Mouse (Mus musculus) stomach, postnatal 0 days (tissue): ENCODE results near the gene Alox12b. TPM values are rescaled to one million over a fixed set of nuclear protein-coding genes. Genes with fewer than 3 reads are reported as not detected.

Experiments
- ATAC-seq: fragments of 200-750 bp; cut with Nextera tagmentation; 2 replicates; pipeline ENCODE4 v1.8.0; 2017; ENCODE audit not compliant: low FRiP score, low TSS enrichment
- DNase-seq: peaks from one replicate; pipeline ENCODE4 v3.0.0-alpha.2; 2016; ENCODE audit warnings: low spot score
- H3K27ac ChIP-seq: fragments of 300-500 bp; sonication (generic); replicated peaks from 2 replicates; pipeline ENCODE4 v1.5.1; 2014; ENCODE audit warnings: mild to moderate bottlenecking, control low read depth
- H3K27me3 ChIP-seq: fragments of 300-500 bp; sonication (generic); 2 replicates; pipeline ENCODE4 v1.6.1; 2014; ENCODE audit warnings: low read length; ENCODE audit not compliant: control insufficient read depth, insufficient read depth
- H3K36me3 ChIP-seq: fragments of 300-500 bp; sonication (generic); 2 replicates; pipeline ENCODE4 v1.6.1; 2014; ENCODE audit warnings: low read length, mixed read lengths; ENCODE audit not compliant: control insufficient read depth, insufficient read depth
- H3K4me1 ChIP-seq: fragments of 300-500 bp; sonication (generic); replicated peaks from 2 replicates; pipeline ENCODE4 v1.6.1; 2014; ENCODE audit warnings: antibody characterized with exemption; ENCODE audit not compliant: control insufficient read depth, insufficient read depth
- H3K4me2 ChIP-seq: fragments of 300-500 bp; sonication (generic); replicated peaks from 2 replicates; pipeline ENCODE4 v1.6.1; 2014; ENCODE audit warnings: low read depth, mild to moderate bottlenecking, control low read depth, moderate library complexity
- H3K4me3 ChIP-seq: fragments of 300-500 bp; sonication (generic); 2 replicates; pipeline ENCODE4 v1.5.1; 2014; ENCODE audit warnings: low read depth, low read length, control low read depth
- H3K9ac ChIP-seq: fragments of 300-500 bp; sonication (generic); 2 replicates; pipeline ENCODE4 v1.6.1; 2014; ENCODE audit warnings: mild to moderate bottlenecking, low read length, control low read depth, mixed read lengths
- H3K9me3 ChIP-seq: fragments of 300-500 bp; sonication (generic); 2 replicates; pipeline ENCODE4 v1.6.1; 2016; ENCODE audit warnings: low read length; ENCODE audit not compliant: control insufficient read depth
- CTCF ChIP-seq: IDR thresholded peaks from 2 replicates; pipeline ENCODE4 v1.5.1; 2016; ENCODE audit warnings: antibody characterized with exemption, low read depth, mild to moderate bottlenecking, moderate library complexity
- EP300 ChIP-seq: optimal IDR thresholded peaks from 2 replicates; pipeline ENCODE3; 2016; ENCODE audit warnings: antibody characterized with exemption
- WGBS: fragments of 180-500 bp; shearing (Covaris S2); extraction: QIAGEN DNeasy Blood & Tissue Kit; methylation state at CpG from one replicate; pipeline ENCODE4 v1.1.7; 2014; 5-methylcytosine and 5-hydroxymethylcytosine counted together
- polyA plus RNA-seq: library from polyadenylated mRNA; unstranded; fragments of >200 nt; fragmentation: Nextera tagmentation; extraction: Ambion mirVana; gene quantifications from 2 replicates; pipeline ENCODE4 v1.2.1, GENCODE M21; 2015

Gene Alox12b
- polyA plus RNA-seq, 1 experiment from 2014 or later = 80.5 TPM

- H3K9me3 ChIP-seq = no peaks in the 10 kb centered on the region
- H3K4me1 ChIP-seq = no peaks in the 10 kb centered on the region
- H3K27me3 ChIP-seq = no peaks in the 10 kb centered on the region
- DNase-seq = no peak
- H3K36me3 ChIP-seq = no peaks in the 10 kb centered on the region
- WGBS = 89% methylated on average over 5 of the region's 5 CpGs
- no peak overlapping the region for H3K4me3 ChIP-seq
- no peak overlapping the region for H3K9ac ChIP-seq
- ATAC-seq = no peak
- H3K27ac ChIP-seq = no peak overlapping the region
- TF ChIP-seq CTCF = no peak
- TF ChIP-seq EP300 = no peak
- H3K4me2 ChIP-seq = no peak overlapping the region
Observed at GRCm38 (mm10) chr11:69185031-69185430, 28.2 kb downstream of the Alox12b start.

DNA sequence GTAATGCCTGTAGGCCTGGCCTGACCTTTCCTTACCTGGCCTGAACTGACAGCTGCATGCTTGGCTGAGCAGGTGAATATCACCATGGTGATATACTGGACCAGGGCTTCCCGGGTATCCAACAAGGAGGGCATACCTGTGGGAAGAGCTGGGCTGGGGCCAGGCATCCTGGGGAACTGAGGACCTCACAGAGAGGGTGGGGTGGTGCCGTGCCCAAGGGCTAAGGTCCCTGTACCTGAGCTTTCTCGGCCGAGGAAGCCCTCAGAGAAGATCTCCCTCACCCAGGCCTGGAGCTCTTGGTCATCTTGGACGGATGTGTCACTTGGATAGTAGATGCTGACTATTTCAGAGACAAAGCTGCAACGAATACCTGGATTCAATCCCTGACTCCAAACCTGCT, 29.1 kb downstream of the Alox12b start:
- Histone ChIP-seq H3K4me1 (no peaks in the 10 kb centered on the region), H3K4me2 (no peak overlapping the region), H3K27me3 (no peaks in the 10 kb centered on the region), H3K9me3 (no peaks in the 10 kb centered on the region), H3K27ac (no peak overlapping the region), H3K9ac (no peak overlapping the region), H3K4me3 (no peak overlapping the region), H3K36me3 (no peaks in the 10 kb centered on the region)
- DNase-seq (no peak), ATAC-seq (no peak)
- TF ChIP-seq EP300 = no peak
- no peak for TF ChIP-seq CTCF
- 83% methylated on average over 6 of the region's 6 CpGs for WGBS

GRCm38 (mm10) chr11:69192840-69193239, 36.1 kb downstream of the Alox12b start:
- DNase-seq = no peak
- no peaks in the 10 kb centered on the region for H3K36me3 ChIP-seq
- no peak overlapping the region for H3K4me2 ChIP-seq
- TF ChIP-seq CTCF (peak; percentile 93), EP300 (no peak)
- no peaks in the 10 kb centered on the region for H3K27me3 ChIP-seq
- H3K4me1 ChIP-seq = no peaks in the 10 kb centered on the region
- H3K4me3 ChIP-seq = no peak overlapping the region
- no peaks in the 10 kb centered on the region for H3K9me3 ChIP-seq
- ATAC-seq = no peak
- no peak overlapping the region for H3K27ac ChIP-seq
- no peak overlapping the region for H3K9ac ChIP-seq
- WGBS = 0% methylated on average over 1 of the region's 1 CpGs

GRCm38 (mm10) chr11:69196766-69197165, 40.0 kb downstream of the Alox12b start:
- ATAC-seq = peak; percentile 15; the same call in 1 of the 2 replicates

DNA sequence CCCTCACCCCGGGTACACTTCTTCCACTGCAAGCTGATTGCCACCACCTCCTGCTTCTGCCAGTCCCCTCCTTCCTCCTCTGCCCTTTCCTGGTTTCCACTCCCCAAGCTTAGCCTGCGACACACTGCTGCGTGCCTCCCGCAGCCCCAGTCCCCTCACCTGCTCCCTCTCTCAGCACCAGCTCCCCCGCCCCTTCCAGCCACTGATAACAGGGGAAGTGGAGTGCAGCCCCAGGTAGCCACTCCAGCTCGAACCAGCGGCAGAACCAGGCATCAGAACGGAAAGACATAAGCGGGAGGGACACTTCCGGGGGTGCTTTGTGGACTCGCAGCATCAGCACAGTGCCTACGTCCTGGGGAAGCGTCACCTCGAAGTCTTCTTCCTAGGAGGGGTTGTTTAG, 40.4 kb downstream of the Alox12b start:
- H3K4me3 ChIP-seq = peak overlapping the region; percentile 27
- H3K27me3 ChIP-seq = no peaks in the 10 kb centered on the region
- no peaks in the 10 kb centered on the region for H3K4me1 ChIP-seq
- no peaks in the 10 kb centered on the region for H3K9me3 ChIP-seq
- DNase-seq = no peak
- H3K9ac ChIP-seq = no peak overlapping the region
- no peak overlapping the region for H3K27ac ChIP-seq
- H3K4me2 ChIP-seq = peak overlapping the region; percentile 53
- TF ChIP-seq EP300 (no peak), CTCF (no peak)
- H3K36me3 ChIP-seq = no peaks in the 10 kb centered on the region
- ATAC-seq = no peak
- WGBS = 2% methylated on average over 14 of the region's 14 CpGs

More at GRCm38 (mm10) chr11:69196766-69197165, 40.0 kb downstream of the Alox12b start:
- Histone ChIP-seq H3K9ac (no peak overlapping the region), H3K27me3 (no peaks in the 10 kb centered on the region), H3K27ac (no peak overlapping the region), H3K9me3 (no peaks in the 10 kb centered on the region), H3K4me3 (peak overlapping the region; percentile 27; the same call in 1 of the 2 replicates), H3K4me1 (no peaks in the 10 kb centered on the region), H3K36me3 (no peaks in the 10 kb centered on the region), H3K4me2 (peak overlapping the region; percentile 53; the same call in 1 of the 2 replicates)
- TF ChIP-seq EP300 (no peak), CTCF (peak; percentile 57)
- 11% methylated on average over 5 of the region's 5 CpGs for WGBS
- DNase-seq = peak; percentile 33

DNA sequence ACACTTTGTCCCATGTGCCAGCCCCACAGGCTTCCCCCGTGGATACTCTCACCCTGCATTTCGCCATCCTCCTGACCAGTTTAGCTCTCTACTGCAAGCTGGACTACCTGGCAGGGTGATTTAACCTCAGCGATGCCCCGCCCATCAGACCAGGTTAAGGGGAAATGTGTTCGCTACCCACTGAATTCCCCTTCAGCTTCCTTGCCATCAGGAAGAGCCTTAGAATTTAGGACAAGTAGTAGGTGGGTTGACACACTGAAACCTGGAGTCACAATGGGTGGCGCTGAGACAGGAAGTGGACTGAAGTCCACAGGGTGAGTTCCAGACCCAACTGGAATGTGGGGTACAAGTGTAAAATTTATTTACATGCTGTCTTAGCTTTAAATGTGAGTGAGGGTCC, 41.0 kb downstream of the Alox12b start, which contains the start of gene Alox8:
Gene Alox8, minus strand, starts transcription at position 101 of the 400 bp plus-strand sequence.
- no peak within 1 kb of the TSS for H3K9ac ChIP-seq
- H3K9me3 ChIP-seq = no peaks in the 10 kb centered on the region
- 30% methylated on average over 6 of the region's 6 CpGs for WGBS
- peak within 1 kb of the TSS; percentile 53 for H3K4me2 ChIP-seq
- DNase-seq (no peak), ATAC-seq (no peak)
- peak within 1 kb of the TSS; percentile 27 for H3K4me3 ChIP-seq
- H3K27ac ChIP-seq = no peak within 1 kb of the TSS
- no peaks in the 10 kb centered on the region for H3K36me3 ChIP-seq
- TF ChIP-seq EP300 = no peak
- no peak for TF ChIP-seq CTCF
- H3K27me3 ChIP-seq = no peaks in the 10 kb centered on the region
- H3K4me1 ChIP-seq = no peaks in the 10 kb centered on the region
